Comparison of ENCODE assay signal across 17 mouse cellular contexts in the genomic region with DNA sequence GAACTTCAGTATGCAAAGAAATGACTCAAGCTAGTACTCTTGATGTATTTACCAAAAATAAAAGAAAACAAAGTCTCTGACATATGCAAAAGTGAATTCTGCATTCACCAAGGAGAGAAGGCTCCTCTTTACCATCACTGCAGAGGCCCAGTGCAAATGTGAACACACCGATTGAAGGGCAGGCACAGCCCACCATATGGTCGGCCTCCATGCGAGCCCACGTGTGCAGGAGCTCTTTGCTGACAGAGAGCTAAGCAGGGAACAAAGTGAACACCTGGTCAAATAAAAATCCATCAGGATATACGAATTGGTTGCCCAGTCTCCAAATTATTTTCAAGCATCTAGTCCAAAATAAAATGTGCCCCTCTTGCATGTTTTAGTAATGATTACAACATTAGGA. TPM values are rescaled to one million over a fixed set of nuclear protein-coding genes. Genes with fewer than 3 reads are reported as not detected.
"Had no signal": no experiment of that assay in that cellular context is flagged by ENCODE, and none has a peak within 500 bp of the region (broad histone marks: within the 10 kb centered on the region; RNA-seq: fewer than 3 reads in every experiment).

No protein-coding gene starts in this region.

- H3K4me3 ChIP-seq: limb, embryonic 12.5 days; liver, embryonic 13.5 days; lung, embryonic 15.5 days; midbrain, embryonic 10.5 days; myocyte; neural tube, embryonic 15.5 days had no signal

- H3K4me2 ChIP-seq: limb, embryonic 12.5 days; liver, embryonic 13.5 days; lung, embryonic 15.5 days; neural tube, embryonic 15.5 days had no signal

- H3K9ac ChIP-seq: limb, embryonic 12.5 days; liver, embryonic 13.5 days; liver, postnatal 0 days; lung, embryonic 15.5 days; neural tube, embryonic 15.5 days had no signal

- H3K4me1 ChIP-seq: liver, embryonic 13.5 days; lung, embryonic 15.5 days; midbrain, embryonic 10.5 days; neural tube, embryonic 15.5 days had no signal

- DNase-seq: kidney, adult 9 months; kidney, postnatal 36 days; layer of hippocampus, adult 9-11 months; liver; liver, embryonic 13.5 days; liver, postnatal 0 days; lung, postnatal 36 days; midbrain, embryonic 14.5 days; thymus, postnatal 4 days had no signal

- H3K27me3 ChIP-seq: liver, embryonic 13.5 days; lung, embryonic 15.5 days; neural tube, embryonic 15.5 days had no signal

- H3K9me3 ChIP-seq: limb, embryonic 12.5 days; liver, embryonic 13.5 days; lung, embryonic 15.5 days; midbrain, embryonic 10.5 days; neural tube, embryonic 15.5 days had no signal

- H3K36me3 ChIP-seq: limb, embryonic 12.5 days; liver, embryonic 13.5 days; lung, embryonic 15.5 days; midbrain, embryonic 10.5 days; neural tube, embryonic 15.5 days had no signal

- H3K27ac ChIP-seq: kidney, postnatal 0 days; liver, embryonic 13.5 days; lung, embryonic 15.5 days; midbrain, embryonic 10.5 days; neural tube, embryonic 15.5 days; stomach, postnatal 0 days had no signal

- ATAC-seq: liver, postnatal 0 days had no signal

RNA-seq across cellular contexts. Expression of gene Ppargc1a, which starts 56.9 kb away (rescaled TPM):
- total RNA-seq: megakaryocyte, adult 5-6 weeks had no signal
